Mouse (Mus musculus): ENCODE data around the gene Atr.

DNA sequence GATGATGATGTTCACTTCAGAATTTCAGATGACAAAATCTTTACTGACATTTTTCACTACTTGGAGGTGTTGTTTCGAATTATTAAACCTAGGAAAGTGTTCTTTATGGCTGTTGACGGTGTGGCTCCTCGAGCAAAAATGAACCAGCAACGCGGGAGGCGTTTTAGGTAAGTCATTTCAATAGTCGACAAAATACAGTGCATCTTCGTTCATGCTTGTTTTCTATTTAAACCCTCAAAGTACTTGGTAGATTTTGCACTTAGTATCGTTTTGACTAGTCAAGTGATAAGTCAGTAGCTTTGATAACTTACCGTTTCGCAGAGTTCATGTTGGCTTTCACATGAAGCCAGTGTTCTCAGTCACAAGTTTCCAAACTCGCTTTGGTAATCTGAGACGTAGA lies 106.6 kb downstream of the Atr start:
- TF ChIP-seq CTCF (IDR thresholded peaks at IDR 0.05; ENCODE audit: low read depth) (no peak), EP300 (IDR thresholded peaks at IDR 0.05; ENCODE audit: low read depth) (no peak)

Data from liver, embryonic 14.5 days (tissue).